Mouse (Mus musculus): Measurements from ENCODE around the gene Tfpi.
A peak's percentile ranks its signal among the peaks of the same experiment; 100 is the strongest.

The Tfpi gene

DNA sequence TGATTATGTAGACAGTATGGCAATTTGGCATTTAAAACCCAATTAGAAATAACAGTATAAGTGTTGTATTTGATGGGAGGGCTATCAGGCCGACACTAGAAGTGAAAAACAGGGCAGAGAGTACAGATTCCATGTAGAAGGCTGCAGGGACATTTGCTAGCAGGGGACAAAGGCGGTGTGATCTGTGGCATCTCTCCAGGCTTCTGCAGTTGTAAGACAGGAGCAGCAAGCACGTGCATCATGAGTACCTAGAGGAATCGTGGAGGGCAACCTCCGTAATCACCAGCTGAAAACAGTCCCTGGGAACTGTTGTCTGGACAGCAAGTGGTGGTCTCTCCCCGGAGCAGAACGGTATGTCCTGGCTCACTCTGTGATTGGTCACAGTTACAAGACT, 88.6 kb downstream of the Tfpi start:
- peak in 1 of 2 experiments; percentile 46 for DNase-seq

DNA sequence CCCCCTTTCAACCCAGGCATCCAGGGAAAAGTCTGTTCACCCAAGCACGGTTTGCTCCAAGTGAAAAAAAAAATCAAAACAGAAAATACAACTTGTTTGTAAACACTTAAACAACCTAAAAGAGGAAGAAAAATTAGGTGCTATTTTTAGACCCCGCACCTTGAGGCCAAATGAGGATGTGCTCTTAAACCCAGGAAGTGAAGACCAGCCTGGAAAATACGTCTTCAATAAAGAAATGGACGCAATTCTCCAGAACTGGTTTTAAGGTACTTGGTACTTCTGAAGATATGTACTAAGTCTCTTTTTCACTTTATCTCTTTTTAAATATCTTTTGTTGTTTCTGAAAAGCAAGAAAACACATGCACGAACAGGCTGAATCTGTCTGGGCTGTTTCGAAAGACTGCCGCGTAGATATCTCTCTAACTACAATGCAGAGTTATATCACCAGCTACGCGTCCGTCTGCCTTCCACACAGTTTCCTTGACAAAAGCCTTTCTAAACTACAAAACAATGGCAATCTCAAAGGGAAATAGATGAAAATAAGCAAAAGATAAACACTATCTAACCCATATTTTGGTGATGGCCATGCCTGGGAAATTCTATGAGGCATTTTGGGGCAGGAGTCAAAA, 89.1 kb downstream of the Tfpi start:
- DNase-seq = no peak

DNA sequence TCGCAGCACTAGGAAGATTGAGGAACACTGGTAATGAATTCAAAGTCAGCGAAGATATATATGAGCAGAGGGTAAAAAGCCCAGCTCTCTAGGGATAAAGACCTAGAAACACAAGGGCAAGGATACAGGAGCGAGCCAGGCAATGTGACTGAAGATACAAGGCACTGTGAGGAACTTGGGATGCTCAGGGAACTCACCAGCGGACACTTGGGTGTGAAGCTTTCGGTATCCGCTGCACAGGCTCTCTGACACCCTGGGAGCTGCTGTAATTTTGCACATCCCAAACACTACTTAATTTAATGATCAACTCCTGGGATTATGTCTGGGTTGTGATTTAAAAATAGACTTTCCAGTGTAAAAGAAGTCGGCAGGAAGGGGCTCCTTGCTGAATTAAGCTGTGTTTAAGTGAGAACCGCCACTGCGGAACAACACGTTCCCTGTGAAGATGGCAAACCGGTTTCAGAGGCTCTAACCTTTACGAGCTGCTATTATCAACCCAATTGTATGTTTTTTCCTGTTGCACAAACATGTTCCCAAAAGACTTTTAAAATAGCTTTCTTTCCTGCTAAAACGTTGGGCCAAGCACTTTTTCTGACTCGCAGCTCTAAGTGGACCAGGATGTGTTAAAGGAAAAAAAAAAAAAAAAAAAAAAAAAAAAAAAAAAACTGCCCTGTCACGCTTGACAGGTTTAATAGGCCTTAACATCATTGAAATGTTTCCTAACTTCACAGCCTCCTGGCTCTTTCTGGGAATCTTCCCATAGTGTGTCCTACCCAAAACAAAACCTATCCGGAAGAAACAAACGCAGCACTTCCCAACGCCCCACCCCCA, 89.8 kb downstream of the Tfpi start:
- DNase-seq = peak; percentile 27 to 67

DNA sequence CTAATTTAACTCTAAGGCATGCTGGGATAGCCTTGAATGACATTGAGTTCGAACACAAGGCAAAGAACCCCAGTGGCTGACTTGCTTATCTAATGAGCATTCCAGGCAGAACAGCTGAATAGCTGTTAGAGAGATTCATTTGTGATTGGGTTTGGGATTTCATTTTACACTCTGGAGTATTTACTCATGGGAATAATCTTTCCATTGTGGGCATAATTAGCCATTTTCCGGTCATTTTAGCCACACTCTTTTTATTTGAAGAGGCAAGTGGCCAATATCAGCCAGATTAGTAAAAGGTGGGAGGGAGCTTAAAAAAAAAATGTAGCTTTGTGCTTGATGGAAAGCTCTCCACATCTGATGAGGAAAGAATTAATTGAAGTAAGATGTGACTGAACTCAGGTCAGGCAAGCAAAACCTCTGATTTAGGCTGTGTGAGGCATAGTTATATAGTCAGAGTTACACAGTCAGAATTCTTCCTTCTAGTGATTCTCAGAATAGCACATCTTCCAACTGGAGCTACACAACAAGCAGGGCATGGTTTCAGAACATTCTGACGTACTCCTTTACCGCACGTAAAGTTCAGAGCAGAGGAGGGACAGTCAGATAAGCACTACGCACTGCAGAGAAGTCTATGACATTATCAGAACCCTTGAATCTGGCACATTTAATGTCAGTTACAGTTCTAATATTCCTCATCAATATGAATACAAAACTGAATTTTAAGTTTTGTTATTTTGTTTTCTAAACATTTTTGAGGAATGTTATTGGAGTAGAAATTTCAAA, 91.5 kb downstream of the Tfpi start:
- no peak for DNase-seq

- DNase-seq = no peak
Measured at GRCm38 (mm10) chr2:84383828-84384227, 92.7 kb downstream of the Tfpi start.

Measured in kidney, postnatal 25 days (tissue).